In the genomic region with DNA sequence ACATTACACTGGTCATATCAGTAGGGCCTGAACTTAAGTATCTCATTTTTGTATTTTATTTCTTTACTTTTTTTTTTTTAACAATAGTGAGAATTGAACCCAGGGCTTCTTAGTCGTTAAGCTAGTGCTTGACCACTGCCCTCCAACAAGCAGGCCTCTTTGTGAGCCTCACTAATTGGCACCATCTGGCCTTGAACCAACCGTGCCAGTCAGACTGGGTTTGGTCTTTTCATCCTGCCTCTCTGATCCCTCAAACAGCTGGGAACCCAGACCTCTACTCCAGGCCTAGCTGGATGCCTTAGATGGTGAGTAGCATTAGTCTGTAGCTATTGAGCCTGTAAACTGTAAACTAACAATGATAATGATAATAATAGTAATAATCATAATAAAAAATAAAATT, we compare ENCODE assay signal across 19 mouse cellular contexts. TPM values are rescaled to one million over a fixed set of nuclear protein-coding genes. Genes with fewer than 3 reads are reported as not detected.
DNase-seq lines count a peak whose midpoint lies in the region; ATAC-seq and TF ChIP-seq lines count a peak whose summit lies in the region.
"Had no signal": no experiment of that assay in that cellular context is flagged by ENCODE, and none has a peak within 500 bp of the region (broad histone marks: within the 10 kb centered on the region; RNA-seq: fewer than 3 reads in every experiment).

No protein-coding gene starts in this region.

- intact Hi-C loops in heart, postnatal 10 days (cut with DNase I): no loop called here

- TF ChIP-seq POLR2A in thymus, adult 2 months (IDR thresholded peaks at IDR 0.05; ENCODE audit: control insufficient read depth, extremely low read depth, insufficient read depth, low read length, poor library complexity): no peak

- no peaks in the 10 kb centered on the region for H3K9me3 ChIP-seq in kidney, embryonic 15.5 days (replicated peaks)
- no peaks in the 10 kb centered on the region for H3K9me3 ChIP-seq in limb, embryonic 11.5 days (ENCODE audit: control insufficient read depth, low read length)
- H3K9me3 ChIP-seq: hindbrain, embryonic 15.5 days; midbrain, embryonic 13.5 days; neural tube, embryonic 13.5 days had no signal

- H3K27ac ChIP-seq in kidney, embryonic 15.5 days: peak overlapping the region; percentile 80
- peak overlapping the region; percentile 6; the same call in 1 of the 2 replicates for H3K27ac ChIP-seq in thymus, adult 2 months (ENCODE audit: control insufficient read depth, insufficient read depth, low read length)
- no peak overlapping the region for H3K27ac ChIP-seq in limb, embryonic 11.5 days (replicated peaks; ENCODE audit: low read depth, low read length)
- H3K27ac ChIP-seq: heart, adult 2 months; hindbrain, embryonic 15.5 days; layer of hippocampus, adult 2 months; midbrain, embryonic 13.5 days; neural tube, embryonic 13.5 days had no signal

- no peak overlapping the region for H3K9ac ChIP-seq in kidney, embryonic 15.5 days
- H3K9ac ChIP-seq in limb, embryonic 11.5 days (ENCODE audit: low read length): no peak overlapping the region
- H3K9ac ChIP-seq: hindbrain, embryonic 15.5 days; midbrain, embryonic 13.5 days; neural tube, embryonic 13.5 days had no signal

- no peak for ATAC-seq in kidney, embryonic 15.5 days (replicated peaks; ENCODE audit: low FRiP score)
- no peak for ATAC-seq in limb, embryonic 11.5 days (ENCODE audit: insufficient number of reproducible peaks, low FRiP score, low TSS enrichment, low read depth)
- no peak for ATAC-seq in megakaryocyte progenitor cell, adult 5-6 weeks (replicated peaks; ENCODE audit: poor library complexity)
- ATAC-seq: midbrain, embryonic 13.5 days had no signal

- H3K4me3 ChIP-seq in kidney, embryonic 15.5 days (replicated peaks): no peak overlapping the region
- H3K4me3 ChIP-seq in thymus, adult 2 months (ENCODE audit: control insufficient read depth, insufficient read depth, low read length): no peak overlapping the region
- no peak overlapping the region for H3K4me3 ChIP-seq in limb, embryonic 11.5 days (ENCODE audit: low read depth, low read length)
- H3K4me3 ChIP-seq: heart, adult 2 months; hindbrain, embryonic 15.5 days; layer of hippocampus, adult 2 months; midbrain, embryonic 13.5 days; neural tube, embryonic 13.5 days had no signal

- TF ChIP-seq CTCF in thymus, adult 2 months (IDR thresholded peaks at IDR 0.05; ENCODE audit: borderline replicate concordance, control insufficient read depth, extremely low read depth, insufficient read depth, low read length, poor library complexity): no peak

- no peak overlapping the region for H3K4me2 ChIP-seq in kidney, embryonic 15.5 days
- H3K4me2 ChIP-seq in limb, embryonic 11.5 days (ENCODE audit: low read depth, severe bottlenecking): no peak overlapping the region
- H3K4me2 ChIP-seq: hindbrain, embryonic 15.5 days; midbrain, embryonic 13.5 days; neural tube, embryonic 13.5 days had no signal

- DNase-seq in kidney, postnatal 14 days: no peak
- no peak for DNase-seq in thymus, adult 2 months
- DNase-seq in thymus, postnatal 36 days: no peak
- peak; percentile 42 for DNase-seq in limb, embryonic 11.5 days (ENCODE audit: low spot score)
- no peak for DNase-seq in heart, postnatal 10 days
- DNase-seq: cerebellum, adult 2 months; cerebellum, postnatal 36 days; gastrocnemius, postnatal 14 days; heart, adult 2 months; heart, postnatal 4 days; layer of hippocampus, postnatal 36 days; right cerebral cortex, postnatal 14 days; thymus, adult 18-20 months had no signal

- H3K27me3 ChIP-seq in kidney, embryonic 15.5 days: no peaks in the 10 kb centered on the region
- H3K27me3 ChIP-seq in thymus, adult 2 months (ENCODE audit: control insufficient read depth, insufficient read depth, low read length): no peaks in the 10 kb centered on the region
- no peaks in the 10 kb centered on the region for H3K27me3 ChIP-seq in limb, embryonic 11.5 days (ENCODE audit: control insufficient read depth, insufficient read depth, low read length)
- H3K27me3 ChIP-seq: hindbrain, embryonic 15.5 days; midbrain, embryonic 13.5 days; neural tube, embryonic 13.5 days had no signal

- no peaks in the 10 kb centered on the region for H3K36me3 ChIP-seq in kidney, embryonic 15.5 days
- no peaks in the 10 kb centered on the region for H3K36me3 ChIP-seq in thymus, adult 2 months (ENCODE audit: control insufficient read depth, insufficient read depth, low read length)
- no peaks in the 10 kb centered on the region for H3K36me3 ChIP-seq in limb, embryonic 11.5 days (ENCODE audit: control insufficient read depth, insufficient read depth, low read length)
- H3K36me3 ChIP-seq: hindbrain, embryonic 15.5 days; midbrain, embryonic 13.5 days; neural tube, embryonic 13.5 days had no signal

- 41% methylated on average over 2 of the region's 2 CpGs for WGBS in kidney, embryonic 15.5 days
- 67% methylated on average over 2 of the region's 2 CpGs for WGBS in thymus, adult 2 months
- WGBS in limb, embryonic 11.5 days: 9% methylated on average over 2 of the region's 2 CpGs

- H3K4me1 ChIP-seq in kidney, embryonic 15.5 days: peaks cover 66% of the 10 kb centered on the region
- H3K4me1 ChIP-seq in thymus, adult 2 months (replicated peaks; ENCODE audit: control insufficient read depth, insufficient read depth, low read length): peaks cover 49% of the 10 kb centered on the region
- H3K4me1 ChIP-seq in limb, embryonic 11.5 days (ENCODE audit: control insufficient read depth, insufficient read depth, low read length): peaks cover 14% of the 10 kb centered on the region

RNA-seq across cellular contexts. Expression of gene Etnk1, which starts 13.9 kb away (rescaled TPM):
- polyA plus RNA-seq in kidney, embryonic 15.5 days (2015; fragmentation: Nextera tagmentation; extraction: Ambion mirVana): 26.4 and 28.2 TPM in 2 replicates
- 113 and 166 TPM in 2 replicates for polyA plus RNA-seq in thymus, adult 2 months (2012; rRNA removed)
- 21.8 and 24.5 TPM in 2 replicates for polyA plus RNA-seq in limb, embryonic 11.5 days (2014; fragmentation: Nextera tagmentation; extraction: Ambion mirVana)
- 10 to 100 TPM; 28.5 to 29.4 TPM for total RNA-seq in heart, postnatal 10 days (2021)
- total RNA-seq in megakaryocyte progenitor cell, adult 5-6 weeks (2015): 46.9 and 55.3 TPM in 2 replicates
- 50.9 and 65.1 TPM in 2 replicates for total RNA-seq in megakaryocyte progenitor cell, adult 5-6 weeks (2017)

RNA-seq across cellular contexts. Expression of gene C2cd5, which starts 53.2 kb away (rescaled TPM):
- polyA plus RNA-seq in kidney, embryonic 15.5 days (2015; fragmentation: Nextera tagmentation; extraction: Ambion mirVana): 31.5 and 34.3 TPM in 2 replicates
- polyA plus RNA-seq in thymus, adult 2 months (2012; rRNA removed): 34.9 and 36.2 TPM in 2 replicates
- 29.2 and 29.5 TPM in 2 replicates for polyA plus RNA-seq in limb, embryonic 11.5 days (2014; fragmentation: Nextera tagmentation; extraction: Ambion mirVana)
- total RNA-seq in heart, postnatal 10 days (2021): 10 to 100 TPM; 23.9 to 27.0 TPM
- 60.7 and 65.3 TPM in 2 replicates for total RNA-seq in megakaryocyte progenitor cell, adult 5-6 weeks (2015)
- total RNA-seq in megakaryocyte progenitor cell, adult 5-6 weeks (2017): 38.1 and 56.2 TPM in 2 replicates
